Mouse (Mus musculus): Measurements from ENCODE around the gene Exosc6. TPM values are rescaled to one million over a fixed set of nuclear protein-coding genes. Genes with fewer than 3 reads are reported as not detected.

The Exosc6 gene
- total and polyA plus RNA-seq, 2 experiments = not detected

- no peak for DNase-seq (ENCODE audit: extremely low read depth, low read depth, low spot score)
- H3K4me3 ChIP-seq (ENCODE audit: insufficient read depth, low read depth, low read length) = no peak overlapping the region; the same call in 1 of the 2 replicates
- H3K9ac ChIP-seq (ENCODE audit: low read depth, low read length) = no peak overlapping the region
- peaks cover 45% of the 10 kb centered on the region for H3K36me3 ChIP-seq (ENCODE audit: control insufficient read depth, insufficient read depth, low read length)
- H3K27ac ChIP-seq (replicated peaks; ENCODE audit: insufficient read depth, low read depth, low read length) = no peak overlapping the region
- 78% methylated on average over 2 of the region's 2 CpGs for WGBS
- peaks cover 3% of the 10 kb centered on the region for H3K4me1 ChIP-seq (ENCODE audit: control insufficient read depth, insufficient read depth, low read length)
- H3K27me3 ChIP-seq (ENCODE audit: control insufficient read depth, insufficient read depth, low read length) = no peaks in the 10 kb centered on the region
- TF ChIP-seq CTCF (IDR thresholded peaks at IDR 0.05; ENCODE audit: low read depth, low read length) = no peak
- TF ChIP-seq POLR2A (IDR thresholded peaks at IDR 0.05; ENCODE audit: extremely low read depth, insufficient read depth, low read length) = no peak
- H3K79me2 ChIP-seq (ENCODE audit: control insufficient read depth, insufficient read depth, low read length) = no peaks in the 10 kb centered on the region
These were observed 478 bp upstream of the Exosc6 start for GRCm38 (mm10) chr8:111055661-111056060.

- Histone ChIP-seq H3K79me2 (ENCODE audit: control insufficient read depth, insufficient read depth, low read length) (no peaks in the 10 kb centered on the region), H3K27me3 (ENCODE audit: control insufficient read depth, insufficient read depth, low read length) (no peaks in the 10 kb centered on the region), H3K4me1 (ENCODE audit: control insufficient read depth, insufficient read depth, low read length) (peaks cover 3% of the 10 kb centered on the region), H3K4me3 (ENCODE audit: insufficient read depth, low read depth, low read length) (peak overlapping the region; percentile 98), H3K27ac (replicated peaks; ENCODE audit: insufficient read depth, low read depth, low read length) (peak overlapping the region; percentile 73), H3K36me3 (ENCODE audit: control insufficient read depth, insufficient read depth, low read length) (peaks cover 35% of the 10 kb centered on the region), H3K9ac (ENCODE audit: low read depth, low read length) (peak overlapping the region; percentile 95)
- no peak for TF ChIP-seq POLR2A (IDR thresholded peaks at IDR 0.05; ENCODE audit: extremely low read depth, insufficient read depth, low read length)
- no peak for TF ChIP-seq CTCF (IDR thresholded peaks at IDR 0.05; ENCODE audit: low read depth, low read length)
- WGBS = 2% methylated on average over 63 of the region's 63 CpGs
- DNase-seq (ENCODE audit: extremely low read depth, low read depth, low spot score) = no peak
These were observed 653 bp downstream of the Exosc6 start for GRCm38 (mm10) chr8:111056691-111057293.

DNA sequence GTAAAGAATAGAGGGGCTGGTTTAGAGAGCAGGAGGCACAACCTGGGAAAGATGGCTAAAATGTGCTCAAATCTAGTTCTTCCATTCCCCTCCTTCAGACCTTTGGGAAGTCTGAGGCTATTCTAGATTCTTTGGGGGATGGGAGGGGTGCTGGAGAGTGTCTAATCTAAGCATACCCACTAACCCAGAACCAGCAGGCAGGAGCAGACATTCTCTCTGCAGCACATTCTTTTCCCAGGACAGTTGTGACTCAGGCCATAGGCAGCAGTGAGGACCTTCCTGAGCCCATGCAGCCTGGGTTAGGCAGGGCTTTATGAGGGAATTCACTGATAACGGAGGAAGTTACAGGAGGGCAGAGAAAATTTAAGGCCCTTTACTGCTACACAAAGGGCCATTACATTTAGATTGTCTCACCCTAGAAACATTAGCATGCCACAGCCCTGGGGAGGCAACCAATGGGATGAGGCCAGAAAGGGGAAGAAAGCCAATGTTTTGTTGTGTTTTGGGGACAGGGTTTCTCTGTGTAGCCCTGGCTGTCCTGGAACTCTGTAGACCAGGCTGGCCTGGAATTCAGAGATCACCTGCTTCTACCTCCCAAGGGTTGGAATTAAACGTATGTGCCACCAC is 2.9 kb downstream of the Exosc6 start:
- TF ChIP-seq POLR2A (IDR thresholded peaks at IDR 0.05; ENCODE audit: extremely low read depth, insufficient read depth, low read length) (no peak), CTCF (IDR thresholded peaks at IDR 0.05; ENCODE audit: low read depth, low read length) (no peak)
- no peaks in the 10 kb centered on the region for H3K79me2 ChIP-seq (ENCODE audit: control insufficient read depth, insufficient read depth, low read length)
- H3K27ac ChIP-seq (replicated peaks; ENCODE audit: insufficient read depth, low read depth, low read length) = no peak overlapping the region
- 91% methylated on average over 2 of the region's 2 CpGs for WGBS
- H3K4me1 ChIP-seq (ENCODE audit: control insufficient read depth, insufficient read depth, low read length) = peaks cover 5% of the 10 kb centered on the region
- H3K9ac ChIP-seq (ENCODE audit: low read depth, low read length) = no peak overlapping the region
- H3K27me3 ChIP-seq (ENCODE audit: control insufficient read depth, insufficient read depth, low read length) = no peaks in the 10 kb centered on the region
- H3K36me3 ChIP-seq (ENCODE audit: control insufficient read depth, insufficient read depth, low read length) = peaks cover 15% of the 10 kb centered on the region; the same call in 1 of the 2 replicates
- no peak for DNase-seq (ENCODE audit: extremely low read depth, low read depth, low spot score)
- no peak overlapping the region for H3K4me3 ChIP-seq (ENCODE audit: insufficient read depth, low read depth, low read length)

DNA sequence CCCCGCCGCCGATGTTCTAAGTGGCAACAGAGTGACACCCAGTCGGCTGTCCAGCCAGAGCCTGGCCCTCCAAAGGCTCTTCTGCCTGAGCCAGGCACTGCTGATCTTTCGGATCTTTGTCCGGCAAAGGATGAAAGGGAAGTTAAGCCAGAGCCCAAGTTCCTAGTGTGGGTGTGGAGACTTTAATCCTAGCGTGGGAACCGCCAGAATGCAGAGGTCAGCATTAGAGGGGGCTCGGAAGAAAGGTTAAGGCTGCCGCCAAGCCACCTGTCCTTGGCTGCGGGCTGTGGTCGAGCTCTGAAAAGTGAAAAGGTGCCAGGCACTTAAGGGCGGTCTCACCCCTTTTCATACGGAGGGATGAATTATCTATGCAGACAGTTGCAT is 5.5 kb downstream of the Exosc6 start:
- H3K36me3 ChIP-seq (ENCODE audit: control insufficient read depth, insufficient read depth, low read length) = no peaks in the 10 kb centered on the region
- 8% methylated on average over 14 of the region's 14 CpGs for WGBS
- H3K27me3 ChIP-seq (ENCODE audit: control insufficient read depth, insufficient read depth, low read length) = no peaks in the 10 kb centered on the region
- H3K4me1 ChIP-seq (ENCODE audit: control insufficient read depth, insufficient read depth, low read length) = peaks cover 5% of the 10 kb centered on the region
- H3K9ac ChIP-seq (ENCODE audit: low read depth, low read length) = no peak overlapping the region
- TF ChIP-seq CTCF (IDR thresholded peaks at IDR 0.05; ENCODE audit: low read depth, low read length) = no peak
- no peak for TF ChIP-seq POLR2A (IDR thresholded peaks at IDR 0.05; ENCODE audit: extremely low read depth, insufficient read depth, low read length)
- no peaks in the 10 kb centered on the region for H3K79me2 ChIP-seq (ENCODE audit: control insufficient read depth, insufficient read depth, low read length)
- DNase-seq (ENCODE audit: extremely low read depth, low read depth, low spot score) = no peak
- H3K27ac ChIP-seq (replicated peaks; ENCODE audit: insufficient read depth, low read depth, low read length) = no peak overlapping the region
- peak overlapping the region; percentile 40; the same call in 1 of the 2 replicates for H3K4me3 ChIP-seq (ENCODE audit: insufficient read depth, low read depth, low read length)

GRCm38 (mm10) chr8:111062072-111062757 is 6.1 kb downstream of the Exosc6 start:
- no peak for TF ChIP-seq POLR2A (IDR thresholded peaks at IDR 0.05; ENCODE audit: extremely low read depth, insufficient read depth, low read length)
- no peak for TF ChIP-seq CTCF (IDR thresholded peaks at IDR 0.05; ENCODE audit: low read depth, low read length)
- Histone ChIP-seq H3K27ac (replicated peaks; ENCODE audit: insufficient read depth, low read depth, low read length) (no peak overlapping the region), H3K27me3 (ENCODE audit: control insufficient read depth, insufficient read depth, low read length) (no peaks in the 10 kb centered on the region), H3K79me2 (ENCODE audit: control insufficient read depth, insufficient read depth, low read length) (no peaks in the 10 kb centered on the region), H3K4me3 (ENCODE audit: insufficient read depth, low read depth, low read length) (peak overlapping the region; percentile 40), H3K4me1 (ENCODE audit: control insufficient read depth, insufficient read depth, low read length) (peaks cover 3% of the 10 kb centered on the region; the same call in 1 of the 2 replicates), H3K36me3 (ENCODE audit: control insufficient read depth, insufficient read depth, low read length) (no peaks in the 10 kb centered on the region), H3K9ac (ENCODE audit: low read depth, low read length) (no peak overlapping the region)
- WGBS = 6% methylated on average over 27 of the region's 27 CpGs
- DNase-seq (ENCODE audit: extremely low read depth, low read depth, low spot score) = peak; percentile 46
